Mouse (Mus musculus) bone marrow, adult 2 months (tissue): ENCODE data around the gene Dapk3. TPM values are rescaled to one million over a fixed set of nuclear protein-coding genes. Genes with fewer than 3 reads are reported as not detected.
A peak's percentile ranks its signal among the peaks of the same experiment; 100 is the strongest.

Experiments used
- H3K27ac ChIP-seq: fragments of 200-500 bp; 2 replicates; pipeline ENCODE4 v1.5.1; 2012; ENCODE audit warnings: low read depth, mild to moderate bottlenecking, control low read depth, inconsistent platforms, low read length; ENCODE audit not compliant: control insufficient read depth, poor library complexity, insufficient read depth
- H3K4me1 ChIP-seq: fragments of 200-500 bp; 2 replicates; pipeline ENCODE4 v1.6.1; 2011; ENCODE audit warnings: low read length; ENCODE audit not compliant: control insufficient read depth, insufficient read depth
- H3K4me3 ChIP-seq: fragments of 200-500 bp; replicated peaks from 2 replicates; pipeline ENCODE3; 2011; ENCODE audit warnings: mild to moderate bottlenecking, low read depth, low read length, control low read depth; ENCODE audit not compliant: control insufficient read depth
- CTCF ChIP-seq: fragments of 200-500 bp; IDR thresholded peaks from 2 replicates; pipeline ENCODE4 v1.5.1; 2011; ENCODE audit warnings: low read length, control low read depth; ENCODE audit not compliant: control insufficient read depth, insufficient read depth
- POLR2A ChIP-seq: fragments of 200-500 bp; IDR thresholded peaks from 2 replicates; pipeline ENCODE4 v1.6.1; 2011; ENCODE audit warnings: low read depth, mild to moderate bottlenecking, control low read depth, low read length, borderline replicate concordance; ENCODE audit not compliant: control insufficient read depth
- WGBS: fragments of 180-500 bp; shearing (Covaris S2); methylation state at CpG from one replicate; pipeline ENCODE4 v1.1.7; 2018; 5-methylcytosine and 5-hydroxymethylcytosine counted together
- polyA plus RNA-seq: library from polyadenylated mRNA; stranded (reverse); fragments of >200 nt; gene quantifications from 2 replicates; pipeline ENCODE4 v1.2.4, GENCODE M21; 2011; ENCODE audit warnings: low replicate concordance; ENCODE audit not compliant: missing spikeins, insufficient read depth, insufficient read length

Dapk3 gene
- polyA plus RNA-seq, 1 experiment = 23.2 TPM

GRCm38 (mm10) chr10:81230438-81231332, 47.9 kb downstream of the Dapk3 start, which contains the start of gene Atcay:
TSS of gene Atcay (minus strand) at chr10:81230833.
- WGBS = 11% methylated on average over 27 of the region's 27 CpGs
- no peak within 1 kb of the TSS for H3K27ac ChIP-seq
- H3K4me3 ChIP-seq = no peak within 1 kb of the TSS
- TF ChIP-seq POLR2A (no peak), CTCF (peak; percentile 41; the same call in 1 of the 2 replicates)
- H3K4me1 ChIP-seq = no peaks in the 10 kb centered on the region

- 46% methylated on average over 7 of the region's 7 CpGs for WGBS
- no peaks in the 10 kb centered on the region for H3K4me1 ChIP-seq
- H3K27ac ChIP-seq = no peak overlapping the region
- H3K4me3 ChIP-seq = no peak overlapping the region
- TF ChIP-seq POLR2A (no peak), CTCF (no peak)
Measured at GRCm38 (mm10) chr10:81231436-81231835, 48.6 kb downstream of the Dapk3 start.

GRCm38 (mm10) chr10:81232580-81233225, 49.9 kb downstream of the Dapk3 start, which contains the start of gene Zfr2:
TSS of gene Zfr2 (plus strand) at chr10:81233155.
- H3K4me1 ChIP-seq = no peaks in the 10 kb centered on the region
- H3K27ac ChIP-seq = no peak within 1 kb of the TSS
- WGBS = 8% methylated on average over 29 of the region's 29 CpGs
- peak within 1 kb of the TSS; percentile 59 for H3K4me3 ChIP-seq
- TF ChIP-seq CTCF = no peak
- TF ChIP-seq POLR2A = peak; percentile 57; the same call in 1 of the 2 replicates

- Histone ChIP-seq H3K27ac (no peak overlapping the region), H3K4me3 (peak overlapping the region; percentile 59), H3K4me1 (no peaks in the 10 kb centered on the region)
- 3% methylated on average over 28 of the region's 28 CpGs for WGBS
- TF ChIP-seq POLR2A = no peak
Measured at GRCm38 (mm10) chr10:81233226-81233585, 50.4 kb downstream of the Dapk3 start.

- H3K4me3 ChIP-seq = no peak overlapping the region
- TF ChIP-seq POLR2A (no peak), CTCF (no peak)
- WGBS = 86% methylated on average over 6 of the region's 6 CpGs
Measured at GRCm38 (mm10) chr10:81234206-81234605, 51.4 kb downstream of the Dapk3 start.

GRCm38 (mm10) chr10:81236471-81237268, 53.9 kb downstream of the Dapk3 start:
- no peak overlapping the region for H3K27ac ChIP-seq
- WGBS = 81% methylated on average over 12 of the region's 12 CpGs
- no peaks in the 10 kb centered on the region for H3K4me1 ChIP-seq
- no peak for TF ChIP-seq CTCF
- no peak for TF ChIP-seq POLR2A
- H3K4me3 ChIP-seq = no peak overlapping the region

More at GRCm38 (mm10) chr10:81234206-81234605, 51.4 kb downstream of the Dapk3 start:
- Histone ChIP-seq H3K4me1 (no peaks in the 10 kb centered on the region), H3K27ac (no peak overlapping the region)

- no peak overlapping the region for H3K27ac ChIP-seq
- no peaks in the 10 kb centered on the region for H3K4me1 ChIP-seq
- no peak overlapping the region for H3K4me3 ChIP-seq
- TF ChIP-seq CTCF (no peak), POLR2A (no peak)
- WGBS = 89% methylated on average over 2 of the region's 2 CpGs
Measured at GRCm38 (mm10) chr10:81238618-81239017, 55.8 kb downstream of the Dapk3 start.
